Mouse (Mus musculus) cerebellum, adult 2 months (tissue): ENCODE data around the gene Atp23. TPM values are rescaled to one million over a fixed set of nuclear protein-coding genes. Genes with fewer than 3 reads are reported as not detected.

Experiments
- DNase-seq, 2 experiments: peaks; one replicate each; pipeline ENCODE4 v3.0.0; 2021
- H3K27ac ChIP-seq: fragments of 200-500 bp; 2 replicates; pipeline ENCODE4 v1.5.1; 2012; ENCODE audit warnings: low read length, control low read depth, inconsistent platforms; ENCODE audit not compliant: insufficient read depth
- H3K27me3 ChIP-seq: fragments of 200-500 bp; 2 replicates; pipeline ENCODE4 v1.6.1; 2012; ENCODE audit warnings: inconsistent platforms, mild to moderate bottlenecking, low read length, moderate library complexity; ENCODE audit not compliant: control insufficient read depth, insufficient read depth
- H3K4me1 ChIP-seq: fragments of 200-500 bp; 2 replicates; pipeline ENCODE4 v1.6.1; 2011; ENCODE audit warnings: low read length; ENCODE audit not compliant: control insufficient read depth, insufficient read depth
- H3K4me3 ChIP-seq: fragments of 200-500 bp; replicated peaks from 2 replicates; pipeline ENCODE3; 2011; ENCODE audit warnings: mild to moderate bottlenecking, low read depth, low read length, control low read depth; ENCODE audit not compliant: insufficient read depth
- CTCF ChIP-seq: fragments of 200-500 bp; IDR thresholded peaks from 2 replicates; pipeline ENCODE4 v1.5.1; 2011; ENCODE audit warnings: low read depth, mild to moderate bottlenecking, control low read depth, low read length, moderate library complexity, borderline replicate concordance; ENCODE audit not compliant: insufficient read depth
- POLR2A ChIP-seq: fragments of 200-500 bp; IDR thresholded peaks from 2 replicates; pipeline ENCODE4 v1.6.1; 2011; ENCODE audit warnings: low read length, control low read depth, borderline replicate concordance; ENCODE audit not compliant: insufficient read depth
- WGBS: fragments of 180-500 bp; shearing (Covaris S2); methylation state at CpG from one replicate; pipeline ENCODE4 v1.1.7; 2018; 5-methylcytosine and 5-hydroxymethylcytosine counted together
- polyA plus RNA-seq: library from polyadenylated mRNA; depleted of rRNA; stranded (reverse); fragments of >200 nt; gene quantifications from 2 replicates; pipeline ENCODE4 v1.2.3, GENCODE M21; 2012

The Atp23 gene
- polyA plus RNA-seq, 1 experiment = 10.4 TPM

DNA sequence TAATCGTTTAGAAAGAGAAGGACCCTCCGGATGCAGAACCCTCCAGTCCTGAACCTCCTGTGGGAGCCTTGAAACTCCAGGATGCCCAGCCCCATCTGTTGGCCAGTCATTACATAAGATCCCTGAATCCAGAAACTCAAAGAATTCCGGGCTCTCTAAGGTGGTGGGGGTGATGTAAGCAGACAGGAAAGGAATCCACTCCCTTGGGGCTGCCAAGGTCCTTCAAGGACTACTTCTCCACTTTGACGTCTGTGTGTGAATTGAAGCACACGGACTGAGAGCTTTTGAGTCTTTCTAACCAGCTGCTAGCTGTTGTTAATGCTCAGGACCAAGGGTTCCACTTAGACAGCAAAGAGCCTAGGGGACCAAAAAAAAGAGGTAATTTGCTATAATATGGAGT, 28.9 kb downstream of the Atp23 start:
- DNase-seq = no peak
- Histone ChIP-seq H3K4me1 (no peaks in the 10 kb centered on the region), H3K4me3 (no peak overlapping the region), H3K27ac (no peak overlapping the region), H3K27me3 (no peaks in the 10 kb centered on the region)
- WGBS = 49% methylated on average over 5 of the region's 5 CpGs
- TF ChIP-seq CTCF = no peak
- TF ChIP-seq POLR2A = no peak

- Histone ChIP-seq H3K27ac (no peak overlapping the region), H3K27me3 (no peaks in the 10 kb centered on the region), H3K4me3 (no peak overlapping the region), H3K4me1 (no peaks in the 10 kb centered on the region)
- DNase-seq = peak; percentile 66 to 76
- 20% methylated on average over 23 of the region's 23 CpGs for WGBS
- TF ChIP-seq POLR2A = no peak
- TF ChIP-seq CTCF = peak; percentile 88
Observed at GRCm38 (mm10) chr10:126869372-126870318, 31.5 kb downstream of the Atp23 start.

DNA sequence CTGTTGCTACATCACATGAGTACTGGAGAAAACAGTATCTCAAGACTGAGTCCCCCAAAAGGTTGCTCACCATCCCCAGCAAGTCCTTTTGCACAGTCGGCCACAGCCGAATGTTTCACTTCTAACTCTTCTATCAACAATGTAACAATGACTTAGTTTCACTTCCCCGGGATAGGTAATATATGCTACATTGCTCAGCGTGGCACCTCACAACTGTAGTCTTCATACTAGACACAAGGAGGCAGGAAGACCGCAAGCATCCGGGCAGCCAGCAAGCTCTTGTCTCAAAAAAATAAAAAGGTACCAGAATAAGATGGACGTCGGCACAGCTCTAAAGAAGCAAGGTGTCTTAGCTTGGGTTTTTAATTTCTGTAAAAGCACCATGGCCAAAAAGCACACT, 35.9 kb downstream of the Atp23 start:
- Histone ChIP-seq H3K4me3 (no peak overlapping the region), H3K27ac (no peak overlapping the region), H3K4me1 (no peaks in the 10 kb centered on the region), H3K27me3 (no peaks in the 10 kb centered on the region)
- 92% methylated on average over 8 of the region's 8 CpGs for WGBS
- no peak for TF ChIP-seq CTCF
- no peak for TF ChIP-seq POLR2A
- DNase-seq = no peak

DNA sequence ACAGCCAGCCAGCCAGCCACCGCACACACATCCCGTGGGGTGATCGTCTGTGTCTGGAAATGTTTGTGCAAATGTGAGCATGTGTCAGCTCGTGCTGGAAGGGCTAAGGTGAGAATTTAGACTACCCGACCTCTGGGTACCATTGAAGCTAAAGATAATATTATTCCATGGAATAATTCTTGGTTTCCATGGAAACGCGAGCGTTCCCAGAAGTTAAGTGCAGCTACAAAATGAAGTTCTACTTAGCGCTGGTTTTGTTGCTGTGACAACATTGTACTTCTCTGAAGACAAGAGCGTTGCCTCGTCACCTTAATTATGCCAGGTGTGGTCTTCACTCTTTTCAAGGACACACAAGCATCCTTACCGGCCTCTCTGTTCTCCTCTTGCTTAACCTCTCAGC, 39.0 kb downstream of the Atp23 start:
- H3K27me3 ChIP-seq = no peaks in the 10 kb centered on the region
- 73% methylated on average over 12 of the region's 12 CpGs for WGBS

DNA sequence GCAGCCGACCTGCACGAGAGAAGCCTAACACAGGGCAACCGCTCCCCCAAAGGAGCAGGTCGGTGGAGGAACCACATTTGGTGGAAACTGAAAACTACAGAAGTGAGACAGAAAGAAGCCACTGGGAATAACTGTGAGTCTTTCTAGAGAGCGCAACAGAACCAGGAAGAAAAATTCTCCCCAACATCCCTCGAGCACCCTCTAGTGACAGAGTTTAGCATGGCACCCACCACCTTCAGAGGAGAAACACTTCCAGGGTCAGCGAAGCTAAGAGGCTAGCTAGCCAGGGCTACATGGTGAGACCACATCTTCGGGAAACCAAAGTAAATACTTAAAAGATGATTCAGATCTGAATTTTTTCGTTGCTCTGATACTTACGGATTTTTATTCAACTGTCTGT, 47.9 kb downstream of the Atp23 start:
- TF ChIP-seq POLR2A (no peak), CTCF (peak; percentile 23; the same call in 1 of the 2 replicates)

More for the DNA sequence above, 39.0 kb downstream of the Atp23 start:
- no peak for DNase-seq
- Histone ChIP-seq H3K27ac (no peak overlapping the region), H3K4me3 (no peak overlapping the region), H3K4me1 (no peaks in the 10 kb centered on the region)
- TF ChIP-seq CTCF (no peak), POLR2A (no peak)

DNA sequence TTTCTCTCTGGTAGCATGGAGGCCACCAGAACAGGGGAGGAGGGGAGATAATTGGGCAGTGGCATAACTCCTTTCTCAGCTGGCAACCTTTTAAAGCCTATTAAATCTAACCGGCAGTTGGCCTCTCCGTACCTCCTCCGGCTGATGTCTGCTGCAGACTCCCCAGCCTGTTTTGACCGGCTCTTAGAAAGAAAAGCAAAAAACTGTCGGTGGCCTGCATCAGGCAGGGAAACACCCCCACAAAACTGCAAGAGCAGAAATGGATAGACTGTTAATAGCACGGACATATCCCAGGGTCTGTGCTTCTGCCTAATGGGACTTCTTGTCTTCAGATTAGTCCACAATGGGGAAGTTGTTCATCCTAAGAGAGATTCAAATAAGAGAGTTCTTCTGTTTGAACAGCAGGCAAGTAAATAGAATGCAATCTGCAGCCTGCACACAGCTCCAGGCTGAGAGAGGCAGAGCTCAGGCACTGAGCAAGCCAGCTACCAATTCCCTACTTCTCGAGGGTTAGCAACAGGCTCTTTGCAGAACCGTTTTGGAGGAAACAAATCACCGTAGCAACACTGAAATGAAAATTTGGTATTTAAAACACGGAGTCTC, 55.7 kb downstream of the Atp23 start:
- no peaks in the 10 kb centered on the region for H3K27me3 ChIP-seq
- H3K4me1 ChIP-seq = no peaks in the 10 kb centered on the region
- 10% methylated on average over 10 of the region's 10 CpGs for WGBS
- TF ChIP-seq CTCF (no peak), POLR2A (no peak)
- peak in 1 of 2 experiments; percentile 16 for DNase-seq
- H3K4me3 ChIP-seq = no peak overlapping the region
- 0 out of 2 replicates have a peak overlapping the region, but pooled peaks have one; percentile 56 for H3K27ac ChIP-seq

More for the DNA sequence above, 47.9 kb downstream of the Atp23 start:
- no peak for DNase-seq
- Histone ChIP-seq H3K4me1 (no peaks in the 10 kb centered on the region), H3K27me3 (no peaks in the 10 kb centered on the region), H3K4me3 (no peak overlapping the region), H3K27ac (no peak overlapping the region)
- 80% methylated on average over 10 of the region's 10 CpGs for WGBS

GRCm38 (mm10) chr10:126844689-126845088, 56.5 kb downstream of the Atp23 start:
- DNase-seq = peak; percentile 8 to 29
- TF ChIP-seq POLR2A (no peak), CTCF (peak; percentile 32; the same call in 1 of the 2 replicates)
- H3K27ac ChIP-seq = no peak overlapping the region
- WGBS = 29% methylated on average over 12 of the region's 12 CpGs
- no peaks in the 10 kb centered on the region for H3K27me3 ChIP-seq
- no peak overlapping the region for H3K4me3 ChIP-seq
- no peaks in the 10 kb centered on the region for H3K4me1 ChIP-seq
